Mouse (Mus musculus): ENCODE data around the gene a. TPM values are rescaled to one million over a fixed set of nuclear protein-coding genes. Genes with fewer than 3 reads are reported as not detected.

Gene a
- polyA plus RNA-seq, 1 experiment from 2014 or later, result 0.41 TPM

- WGBS, result 19% methylated on average over 12 of the region's 12 CpGs
These were observed 283.6 kb downstream of the a start for GRCm38 (mm10) chr2:155074766-155075330.

GRCm38 (mm10) chr2:155075649-155076048, 284.4 kb downstream of the a start:
- H3K27me3 ChIP-seq (ENCODE audit: control insufficient read depth, insufficient read depth, low read length), result no peaks in the 10 kb centered on the region
- 82% methylated on average over 6 of the region's 6 CpGs for WGBS
- peaks cover 19% of the 10 kb centered on the region for H3K4me1 ChIP-seq (ENCODE audit: control insufficient read depth, insufficient read depth, low read length)
- no peaks in the 10 kb centered on the region for H3K9me3 ChIP-seq (replicated peaks; ENCODE audit: control insufficient read depth, low read length)
- ATAC-seq (ENCODE audit: insufficient read depth, low FRiP score), result no peak
- H3K36me3 ChIP-seq (ENCODE audit: control insufficient read depth, insufficient read depth, low read length), result no peaks in the 10 kb centered on the region
- no peak overlapping the region for H3K4me2 ChIP-seq (ENCODE audit: low read depth, low read length)
- no peak overlapping the region for H3K9ac ChIP-seq (ENCODE audit: low read length)
- no peak overlapping the region for H3K27ac ChIP-seq (ENCODE audit: low read length)
- no peak overlapping the region for H3K4me3 ChIP-seq (replicated peaks; ENCODE audit: low read length)

More at GRCm38 (mm10) chr2:155074766-155075330, 283.6 kb downstream of the a start:
- Histone ChIP-seq H3K4me3 (replicated peaks; ENCODE audit: low read length) (peak overlapping the region; percentile 80), H3K27me3 (ENCODE audit: control insufficient read depth, insufficient read depth, low read length) (no peaks in the 10 kb centered on the region), H3K27ac (ENCODE audit: low read length) (peak overlapping the region; percentile 73), H3K4me2 (ENCODE audit: low read depth, low read length) (peak overlapping the region; percentile 77), H3K9ac (ENCODE audit: low read length) (peak overlapping the region; percentile 91), H3K4me1 (ENCODE audit: control insufficient read depth, insufficient read depth, low read length) (peaks cover 19% of the 10 kb centered on the region), H3K36me3 (ENCODE audit: control insufficient read depth, insufficient read depth, low read length) (no peaks in the 10 kb centered on the region), H3K9me3 (replicated peaks; ENCODE audit: control insufficient read depth, low read length) (no peaks in the 10 kb centered on the region)
- ATAC-seq (ENCODE audit: insufficient read depth, low FRiP score), result no peak; the same call in 1 of the 2 replicates

GRCm38 (mm10) chr2:155079500-155080178, 288.4 kb downstream of the a start:
- H3K4me3 ChIP-seq (replicated peaks; ENCODE audit: low read length), result no peak overlapping the region
- no peak overlapping the region for H3K27ac ChIP-seq (ENCODE audit: low read length)
- ATAC-seq (ENCODE audit: insufficient read depth, low FRiP score), result no peak
- H3K4me1 ChIP-seq (ENCODE audit: control insufficient read depth, insufficient read depth, low read length), result peaks cover 7% of the 10 kb centered on the region
- no peaks in the 10 kb centered on the region for H3K27me3 ChIP-seq (ENCODE audit: control insufficient read depth, insufficient read depth, low read length)
- no peaks in the 10 kb centered on the region for H3K9me3 ChIP-seq (replicated peaks; ENCODE audit: control insufficient read depth, low read length)
- H3K9ac ChIP-seq (ENCODE audit: low read length), result no peak overlapping the region
- WGBS, result 30% methylated on average over 7 of the region's 7 CpGs
- H3K4me2 ChIP-seq (ENCODE audit: low read depth, low read length), result no peak overlapping the region
- H3K36me3 ChIP-seq (ENCODE audit: control insufficient read depth, insufficient read depth, low read length), result no peaks in the 10 kb centered on the region

- ATAC-seq (ENCODE audit: insufficient read depth, low FRiP score), result no peak
- Histone ChIP-seq H3K27me3 (ENCODE audit: control insufficient read depth, insufficient read depth, low read length) (no peaks in the 10 kb centered on the region), H3K36me3 (ENCODE audit: control insufficient read depth, insufficient read depth, low read length) (no peaks in the 10 kb centered on the region), H3K27ac (ENCODE audit: low read length) (no peak overlapping the region), H3K9me3 (replicated peaks; ENCODE audit: control insufficient read depth, low read length) (no peaks in the 10 kb centered on the region), H3K4me1 (ENCODE audit: control insufficient read depth, insufficient read depth, low read length) (peaks cover 2% of the 10 kb centered on the region), H3K4me2 (ENCODE audit: low read depth, low read length) (no peak overlapping the region), H3K4me3 (replicated peaks; ENCODE audit: low read length) (no peak overlapping the region), H3K9ac (ENCODE audit: low read length) (no peak overlapping the region)
- WGBS, result 59% methylated on average over 4 of the region's 4 CpGs
These were observed 289.0 kb downstream of the a start for GRCm38 (mm10) chr2:155080179-155080530.

DNA sequence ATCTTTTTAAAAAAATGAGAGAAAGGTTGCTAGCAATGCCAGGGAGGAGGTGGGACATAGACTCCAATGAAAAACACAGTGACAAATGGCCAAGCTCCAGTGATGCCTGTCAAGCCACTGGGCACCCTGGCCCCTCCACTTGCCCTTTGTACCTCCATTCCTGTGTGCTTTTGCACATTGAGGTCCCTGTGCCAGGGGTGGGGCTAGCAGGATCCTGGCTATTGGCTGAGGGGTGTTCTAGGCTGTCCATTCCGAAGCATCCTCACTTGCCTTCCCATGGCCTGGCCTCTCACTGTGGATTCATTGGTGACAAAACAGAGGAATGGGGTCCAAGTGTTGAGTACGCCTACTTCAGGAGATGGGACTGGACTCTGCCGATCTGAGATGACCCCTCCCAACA, 289.9 kb downstream of the a start:
- Histone ChIP-seq H3K27ac (ENCODE audit: low read length) (no peak overlapping the region), H3K9ac (ENCODE audit: low read length) (no peak overlapping the region), H3K4me2 (ENCODE audit: low read depth, low read length) (no peak overlapping the region), H3K4me1 (ENCODE audit: control insufficient read depth, insufficient read depth, low read length) (no peaks in the 10 kb centered on the region), H3K9me3 (replicated peaks; ENCODE audit: control insufficient read depth, low read length) (no peaks in the 10 kb centered on the region), H3K27me3 (ENCODE audit: control insufficient read depth, insufficient read depth, low read length) (no peaks in the 10 kb centered on the region), H3K4me3 (replicated peaks; ENCODE audit: low read length) (no peak overlapping the region), H3K36me3 (ENCODE audit: control insufficient read depth, insufficient read depth, low read length) (no peaks in the 10 kb centered on the region)
- no peak for ATAC-seq (ENCODE audit: insufficient read depth, low FRiP score)
- WGBS, result 89% methylated on average over 3 of the region's 3 CpGs

DNA sequence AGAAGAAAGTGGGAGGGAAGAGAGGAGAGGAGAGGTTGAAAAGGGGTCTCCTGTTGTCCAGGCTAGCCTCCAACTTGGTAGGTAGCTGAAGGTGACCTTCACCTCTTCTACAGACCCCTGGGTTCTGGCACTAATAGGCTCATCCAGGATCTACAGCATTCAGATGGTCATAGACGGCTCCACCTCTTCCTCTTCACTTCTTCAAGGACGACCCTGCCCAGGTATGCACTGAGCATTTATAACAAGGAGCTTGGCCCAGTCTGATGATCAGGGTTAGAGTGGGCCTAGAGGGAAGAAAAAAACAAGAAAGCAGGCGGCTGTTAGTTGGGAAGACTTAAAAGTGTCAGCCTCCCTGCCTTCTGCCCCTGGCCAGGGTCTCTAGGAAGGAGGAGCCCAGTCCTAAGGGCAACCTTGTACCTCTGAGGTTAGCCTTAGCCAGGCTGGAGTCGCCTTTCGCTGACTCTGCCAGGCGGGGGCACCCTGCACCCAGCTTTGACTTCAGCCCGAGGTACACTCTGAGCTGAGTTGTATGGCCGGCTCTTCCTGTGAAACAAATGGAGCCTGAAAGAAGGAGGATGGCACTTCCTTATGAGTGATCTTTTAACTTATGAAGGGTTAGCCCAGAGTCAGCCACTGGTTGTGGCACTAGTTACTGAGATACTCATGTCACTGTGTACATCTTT, 291.1 kb downstream of the a start:
- H3K27me3 ChIP-seq (ENCODE audit: control insufficient read depth, insufficient read depth, low read length), result no peaks in the 10 kb centered on the region
- H3K9ac ChIP-seq (ENCODE audit: low read length), result no peak overlapping the region
- 16% methylated on average over 8 of the region's 8 CpGs for WGBS
- no peaks in the 10 kb centered on the region for H3K9me3 ChIP-seq (replicated peaks; ENCODE audit: control insufficient read depth, low read length)
- no peak overlapping the region for H3K4me2 ChIP-seq (ENCODE audit: low read depth, low read length)
- peak; percentile 75 for ATAC-seq (ENCODE audit: insufficient read depth, low FRiP score)
- H3K27ac ChIP-seq (ENCODE audit: low read length), result no peak overlapping the region
- H3K4me3 ChIP-seq (replicated peaks; ENCODE audit: low read length), result no peak overlapping the region
- no peaks in the 10 kb centered on the region for H3K4me1 ChIP-seq (ENCODE audit: control insufficient read depth, insufficient read depth, low read length)
- H3K36me3 ChIP-seq (ENCODE audit: control insufficient read depth, insufficient read depth, low read length), result no peaks in the 10 kb centered on the region

- Histone ChIP-seq H3K27me3 (ENCODE audit: control insufficient read depth, insufficient read depth, low read length) (no peaks in the 10 kb centered on the region), H3K36me3 (ENCODE audit: control insufficient read depth, insufficient read depth, low read length) (no peaks in the 10 kb centered on the region), H3K4me3 (replicated peaks; ENCODE audit: low read length) (no peak overlapping the region), H3K9ac (ENCODE audit: low read length) (no peak overlapping the region), H3K4me2 (ENCODE audit: low read depth, low read length) (no peak overlapping the region), H3K27ac (ENCODE audit: low read length) (no peak overlapping the region), H3K4me1 (ENCODE audit: control insufficient read depth, insufficient read depth, low read length) (no peaks in the 10 kb centered on the region), H3K9me3 (replicated peaks; ENCODE audit: control insufficient read depth, low read length) (no peaks in the 10 kb centered on the region)
- ATAC-seq (ENCODE audit: insufficient read depth, low FRiP score), result no peak
- 88% methylated on average over 5 of the region's 5 CpGs for WGBS
These were observed 293.3 kb downstream of the a start for GRCm38 (mm10) chr2:155084546-155084945.

GRCm38 (mm10) chr2:155086328-155086727, 295.1 kb downstream of the a start:
- Histone ChIP-seq H3K36me3 (ENCODE audit: control insufficient read depth, insufficient read depth, low read length) (no peaks in the 10 kb centered on the region), H3K4me3 (replicated peaks; ENCODE audit: low read length) (no peak overlapping the region), H3K4me2 (ENCODE audit: low read depth, low read length) (no peak overlapping the region), H3K27ac (ENCODE audit: low read length) (no peak overlapping the region), H3K27me3 (ENCODE audit: control insufficient read depth, insufficient read depth, low read length) (no peaks in the 10 kb centered on the region), H3K9ac (ENCODE audit: low read length) (no peak overlapping the region), H3K9me3 (replicated peaks; ENCODE audit: control insufficient read depth, low read length) (no peaks in the 10 kb centered on the region), H3K4me1 (ENCODE audit: control insufficient read depth, insufficient read depth, low read length) (no peaks in the 10 kb centered on the region)
- 74% methylated on average over 5 of the region's 5 CpGs for WGBS
- ATAC-seq (ENCODE audit: insufficient read depth, low FRiP score), result no peak

GRCm38 (mm10) chr2:155088264-155088663, 297.1 kb downstream of the a start:
- Histone ChIP-seq H3K4me3 (replicated peaks; ENCODE audit: low read length) (no peak overlapping the region), H3K9me3 (replicated peaks; ENCODE audit: control insufficient read depth, low read length) (no peaks in the 10 kb centered on the region), H3K27me3 (ENCODE audit: control insufficient read depth, insufficient read depth, low read length) (no peaks in the 10 kb centered on the region), H3K27ac (ENCODE audit: low read length) (no peak overlapping the region), H3K4me1 (ENCODE audit: control insufficient read depth, insufficient read depth, low read length) (no peaks in the 10 kb centered on the region), H3K36me3 (ENCODE audit: control insufficient read depth, insufficient read depth, low read length) (no peaks in the 10 kb centered on the region), H3K9ac (ENCODE audit: low read length) (no peak overlapping the region), H3K4me2 (ENCODE audit: low read depth, low read length) (no peak overlapping the region)
- no peak for ATAC-seq (ENCODE audit: insufficient read depth, low FRiP score)
- 67% methylated on average over 6 of the region's 6 CpGs for WGBS

Measured in stomach, embryonic 16.5 days (tissue).